Mouse (Mus musculus): ENCODE data around the gene Hydin.

Hydin gene

GRCm38 (mm10) chr8:110594164-110594563 lies 327.4 kb downstream of the Hydin start:
- DNase-seq (ENCODE audit: low read depth, low spot score) = no peak
- H3K36me3 ChIP-seq (ENCODE audit: control insufficient read depth, insufficient read depth, low read length, poor library complexity, severe bottlenecking) = no peaks in the 10 kb centered on the region
- no peaks in the 10 kb centered on the region for H3K27me3 ChIP-seq (ENCODE audit: control insufficient read depth, insufficient read depth, low read length, poor library complexity, severe bottlenecking)

DNA sequence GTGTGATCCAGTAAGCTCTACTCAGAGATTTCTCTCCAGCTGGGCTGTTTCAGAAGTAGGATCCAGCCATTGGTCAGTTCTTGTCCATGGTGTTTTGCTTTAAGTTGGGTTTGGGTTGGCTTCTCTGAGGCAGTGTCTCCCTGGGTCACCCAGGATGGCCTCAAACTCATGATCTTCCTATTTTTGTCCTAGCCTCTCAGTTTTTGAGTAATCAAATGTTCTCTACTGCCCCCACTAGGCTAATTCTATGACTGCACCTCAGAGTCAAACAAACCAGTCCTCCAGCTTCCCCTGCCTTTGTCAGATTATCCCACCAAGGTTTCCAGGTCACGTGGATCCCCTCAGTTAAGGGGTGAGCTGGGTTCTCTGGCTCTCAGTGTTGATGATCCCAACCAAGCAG lies 337.8 kb downstream of the Hydin start:
- DNase-seq (ENCODE audit: low read depth, low spot score) = peak; percentile 51
- Histone ChIP-seq H3K27me3 (ENCODE audit: control insufficient read depth, insufficient read depth, low read length, poor library complexity, severe bottlenecking) (no peaks in the 10 kb centered on the region), H3K36me3 (ENCODE audit: control insufficient read depth, insufficient read depth, low read length, poor library complexity, severe bottlenecking) (no peaks in the 10 kb centered on the region)

DNA sequence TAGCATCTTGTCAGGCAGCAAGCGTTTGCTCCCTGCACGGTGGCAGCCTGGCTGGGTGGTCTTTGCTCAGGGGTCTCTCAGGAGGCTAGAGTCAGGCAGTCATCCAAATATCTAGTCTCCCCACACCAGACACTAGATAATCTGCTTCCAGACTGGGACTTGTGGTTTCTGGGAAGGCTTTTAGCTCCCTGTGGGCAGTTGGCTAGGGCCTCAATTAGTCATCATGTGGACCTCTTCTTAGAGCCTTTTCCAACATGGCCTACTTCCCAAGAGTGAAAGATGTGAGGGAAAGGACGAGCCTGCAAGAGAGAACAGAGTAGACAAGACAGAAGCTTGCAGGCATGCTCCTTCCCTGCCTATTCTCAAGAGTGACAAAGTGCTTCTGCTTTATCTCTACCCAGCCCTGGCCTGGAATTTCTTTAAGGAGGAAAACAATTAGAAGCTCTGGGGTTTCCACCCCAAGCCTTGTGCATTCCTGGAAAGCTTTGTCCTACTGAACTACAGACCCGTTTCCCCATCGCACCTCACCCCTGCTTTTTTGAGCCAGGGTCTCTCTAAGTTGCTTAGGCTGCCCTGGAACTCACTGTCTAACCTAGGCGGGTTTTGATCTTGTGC lies 338.7 kb downstream of the Hydin start:
- H3K36me3 ChIP-seq (ENCODE audit: control insufficient read depth, insufficient read depth, low read length, poor library complexity, severe bottlenecking) = no peaks in the 10 kb centered on the region
- DNase-seq (ENCODE audit: low read depth, low spot score) = no peak

DNA sequence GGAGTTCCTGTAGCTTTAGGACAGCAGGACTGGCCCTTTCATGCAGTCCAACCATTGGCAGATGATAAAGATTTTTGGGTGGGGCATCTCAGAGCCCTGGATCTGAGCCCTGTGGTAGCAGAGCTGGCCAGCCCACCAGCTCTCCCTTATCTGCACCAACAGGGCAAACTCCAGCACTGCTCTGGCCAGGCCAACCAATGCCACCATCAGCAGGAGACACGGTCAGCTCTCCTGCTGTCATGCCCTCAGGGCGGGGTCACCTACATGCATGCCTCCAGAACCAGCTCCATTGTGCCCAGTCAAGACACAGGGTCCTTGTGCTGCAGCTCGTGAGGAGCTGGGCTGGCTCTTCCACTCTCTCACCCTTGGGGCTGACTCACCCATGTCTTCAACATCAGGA lies 349.0 kb downstream of the Hydin start:
- no peak for DNase-seq (ENCODE audit: low read depth, low spot score)
- H3K27me3 ChIP-seq (ENCODE audit: control insufficient read depth, insufficient read depth, low read length, poor library complexity, severe bottlenecking) = no peaks in the 10 kb centered on the region
- no peaks in the 10 kb centered on the region for H3K36me3 ChIP-seq (ENCODE audit: control insufficient read depth, insufficient read depth, low read length, poor library complexity, severe bottlenecking)

More for the DNA sequence above, 338.7 kb downstream of the Hydin start:
- no peaks in the 10 kb centered on the region for H3K27me3 ChIP-seq (ENCODE audit: control insufficient read depth, insufficient read depth, low read length, poor library complexity, severe bottlenecking)

GRCm38 (mm10) chr8:110617801-110618358 lies 351.1 kb downstream of the Hydin start:
- Histone ChIP-seq H3K27me3 (ENCODE audit: control insufficient read depth, insufficient read depth, low read length, poor library complexity, severe bottlenecking) (no peaks in the 10 kb centered on the region), H3K36me3 (ENCODE audit: control insufficient read depth, insufficient read depth, low read length, poor library complexity, severe bottlenecking) (no peaks in the 10 kb centered on the region)
- no peak for DNase-seq (ENCODE audit: low read depth, low spot score)

DNA sequence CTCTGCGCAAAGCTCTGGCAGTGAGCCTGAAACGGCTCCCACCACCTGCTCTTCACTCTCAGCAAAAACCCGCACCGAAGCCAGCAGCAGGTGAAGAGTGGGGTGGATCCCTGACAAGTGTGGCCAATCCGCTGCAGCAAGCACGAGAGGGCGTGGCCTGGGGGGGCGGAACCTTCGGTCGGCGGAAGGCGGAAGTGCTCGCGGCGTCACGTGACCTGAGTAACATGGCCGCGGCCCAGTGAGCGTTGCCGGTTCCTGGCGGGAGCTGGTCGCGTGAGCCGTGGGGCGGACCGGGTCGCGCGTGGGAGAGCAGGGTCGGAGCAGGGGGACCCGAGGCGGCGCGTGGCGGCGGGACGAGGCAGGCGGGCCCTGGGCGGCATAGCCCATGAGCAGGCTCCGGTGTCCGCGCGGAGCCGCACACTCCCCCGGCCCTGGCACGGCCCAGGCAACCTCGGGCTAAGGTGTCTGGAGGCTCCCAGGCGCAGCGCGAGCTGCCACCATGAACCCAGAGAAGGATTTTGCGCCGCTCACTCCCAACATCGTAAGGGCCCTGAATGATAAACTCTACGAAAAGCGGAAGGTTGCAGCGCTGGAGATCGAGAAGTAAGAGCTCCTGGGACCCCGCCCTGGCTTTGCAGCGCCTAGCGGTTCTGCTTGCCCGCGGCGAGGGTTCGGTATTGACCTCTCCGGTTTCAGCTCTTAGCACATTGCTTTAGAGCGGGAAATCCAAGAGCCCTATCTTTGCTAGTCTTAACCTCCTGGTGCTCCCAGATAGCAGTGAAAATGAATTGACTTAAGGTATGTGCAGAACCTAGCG lies 351.8 kb downstream of the Hydin start, which contains the start of gene Vac14:
Gene Vac14 (plus strand): TSS at position 195 of the 817 bp plus-strand sequence.
- Histone ChIP-seq H3K36me3 (ENCODE audit: control insufficient read depth, insufficient read depth, low read length, poor library complexity, severe bottlenecking) (no peaks in the 10 kb centered on the region), H3K27me3 (ENCODE audit: control insufficient read depth, insufficient read depth, low read length, poor library complexity, severe bottlenecking) (no peaks in the 10 kb centered on the region)
- DNase-seq (ENCODE audit: low read depth, low spot score) = peak; percentile 98

DNA sequence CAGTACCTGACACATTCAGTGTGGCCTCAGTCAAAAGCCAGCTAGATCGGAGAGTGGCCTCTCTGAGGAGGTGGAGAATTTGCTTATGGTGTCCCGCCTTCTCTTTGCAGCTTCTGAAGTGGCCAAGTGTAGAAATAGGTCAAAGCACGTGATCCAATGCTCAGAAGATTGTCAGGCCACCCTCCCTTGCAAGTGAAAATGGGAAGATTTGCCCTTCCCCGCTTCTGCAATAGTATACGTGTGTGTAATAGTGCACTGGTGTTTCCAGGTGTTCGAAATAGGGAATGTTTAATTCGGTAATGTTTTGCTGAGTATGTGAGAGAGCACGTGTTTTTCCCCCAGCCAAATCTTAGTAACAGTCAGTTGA lies 352.4 kb downstream of the Hydin start:
- no peaks in the 10 kb centered on the region for H3K27me3 ChIP-seq (ENCODE audit: control insufficient read depth, insufficient read depth, low read length, poor library complexity, severe bottlenecking)
- peak; percentile 51 for DNase-seq (ENCODE audit: low read depth, low spot score)
- H3K36me3 ChIP-seq (ENCODE audit: control insufficient read depth, insufficient read depth, low read length, poor library complexity, severe bottlenecking) = no peaks in the 10 kb centered on the region

GRCm38 (mm10) chr8:110619919-110620318 lies 353.1 kb downstream of the Hydin start:
- Histone ChIP-seq H3K27me3 (ENCODE audit: control insufficient read depth, insufficient read depth, low read length, poor library complexity, severe bottlenecking) (no peaks in the 10 kb centered on the region), H3K36me3 (ENCODE audit: control insufficient read depth, insufficient read depth, low read length, poor library complexity, severe bottlenecking) (no peaks in the 10 kb centered on the region)
- peak; percentile 39 for DNase-seq (ENCODE audit: low read depth, low spot score)

- Histone ChIP-seq H3K36me3 (ENCODE audit: control insufficient read depth, insufficient read depth, low read length, poor library complexity, severe bottlenecking) (no peaks in the 10 kb centered on the region), H3K27me3 (ENCODE audit: control insufficient read depth, insufficient read depth, low read length, poor library complexity, severe bottlenecking) (no peaks in the 10 kb centered on the region)
- no peak for DNase-seq (ENCODE audit: low read depth, low spot score)
Measured at GRCm38 (mm10) chr8:110626431-110626830, 359.7 kb downstream of the Hydin start.

DNA sequence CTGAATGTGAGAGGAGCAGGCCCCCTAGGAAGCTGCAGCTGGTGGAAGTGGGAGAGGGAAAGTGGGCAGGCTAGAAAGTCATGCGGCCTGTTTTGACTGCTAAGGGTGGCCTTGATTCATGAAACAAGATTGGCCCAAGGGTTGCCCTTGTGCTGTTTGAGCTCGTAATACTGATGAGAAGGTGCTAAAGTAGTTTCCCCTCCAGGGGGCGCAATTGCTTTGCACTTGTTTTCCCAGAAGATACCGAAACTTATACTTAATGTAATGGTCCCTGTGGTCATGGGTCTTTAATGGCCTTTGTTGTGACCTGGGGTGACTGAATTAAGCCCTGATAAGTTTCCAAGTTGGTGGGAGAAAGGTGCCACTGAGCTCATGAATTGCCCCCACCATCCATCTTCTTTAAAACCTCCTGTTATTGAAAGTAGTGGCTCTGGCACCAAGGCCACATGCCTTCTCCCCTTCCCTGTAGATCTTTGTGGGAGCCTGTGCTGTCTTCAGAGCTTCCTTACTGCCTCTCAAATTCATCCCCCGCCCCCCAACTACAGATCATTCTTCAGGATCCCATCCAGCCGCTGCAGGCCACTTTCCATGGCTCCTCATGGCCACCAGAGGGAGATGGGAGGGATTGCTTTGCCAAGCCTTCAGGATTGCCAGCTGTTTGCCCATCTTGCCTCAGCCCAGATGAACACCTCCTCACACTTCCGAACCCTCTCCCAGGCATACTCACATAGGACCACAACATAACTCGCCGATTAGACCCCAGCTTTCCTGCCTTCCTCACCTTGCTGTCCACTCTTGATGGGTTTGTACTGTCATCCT lies 362.7 kb downstream of the Hydin start:
- Histone ChIP-seq H3K36me3 (ENCODE audit: control insufficient read depth, insufficient read depth, low read length, poor library complexity, severe bottlenecking) (peaks cover 6% of the 10 kb centered on the region; the same call in 1 of the 2 replicates), H3K27me3 (ENCODE audit: control insufficient read depth, insufficient read depth, low read length, poor library complexity, severe bottlenecking) (no peaks in the 10 kb centered on the region)
- peak; percentile 59 for DNase-seq (ENCODE audit: low read depth, low spot score)

GRCm38 (mm10) chr8:110630079-110630478 lies 363.3 kb downstream of the Hydin start:
- Histone ChIP-seq H3K27me3 (ENCODE audit: control insufficient read depth, insufficient read depth, low read length, poor library complexity, severe bottlenecking) (no peaks in the 10 kb centered on the region), H3K36me3 (ENCODE audit: control insufficient read depth, insufficient read depth, low read length, poor library complexity, severe bottlenecking) (peaks cover 6% of the 10 kb centered on the region)
- DNase-seq (ENCODE audit: low read depth, low spot score) = no peak

- Histone ChIP-seq H3K27me3 (ENCODE audit: control insufficient read depth, insufficient read depth, low read length, poor library complexity, severe bottlenecking) (no peaks in the 10 kb centered on the region), H3K36me3 (ENCODE audit: control insufficient read depth, insufficient read depth, low read length, poor library complexity, severe bottlenecking) (peaks cover 6% of the 10 kb centered on the region)
- no peak for DNase-seq (ENCODE audit: low read depth, low spot score)
Measured at GRCm38 (mm10) chr8:110630571-110631071, 363.8 kb downstream of the Hydin start.

GRCm38 (mm10) chr8:110631201-110631600 lies 364.4 kb downstream of the Hydin start:
- no peak for DNase-seq (ENCODE audit: low read depth, low spot score)
- no peaks in the 10 kb centered on the region for H3K27me3 ChIP-seq (ENCODE audit: control insufficient read depth, insufficient read depth, low read length, poor library complexity, severe bottlenecking)
- H3K36me3 ChIP-seq (ENCODE audit: control insufficient read depth, insufficient read depth, low read length, poor library complexity, severe bottlenecking) = peaks cover 6% of the 10 kb centered on the region

- no peak for DNase-seq (ENCODE audit: low read depth, low spot score)
- Histone ChIP-seq H3K36me3 (ENCODE audit: control insufficient read depth, insufficient read depth, low read length, poor library complexity, severe bottlenecking) (peaks cover 6% of the 10 kb centered on the region), H3K27me3 (ENCODE audit: control insufficient read depth, insufficient read depth, low read length, poor library complexity, severe bottlenecking) (no peaks in the 10 kb centered on the region)
Measured at GRCm38 (mm10) chr8:110633814-110634213, 367.0 kb downstream of the Hydin start.
